ENCODE assay signal across 26 mouse cellular contexts in the genomic region with DNA sequence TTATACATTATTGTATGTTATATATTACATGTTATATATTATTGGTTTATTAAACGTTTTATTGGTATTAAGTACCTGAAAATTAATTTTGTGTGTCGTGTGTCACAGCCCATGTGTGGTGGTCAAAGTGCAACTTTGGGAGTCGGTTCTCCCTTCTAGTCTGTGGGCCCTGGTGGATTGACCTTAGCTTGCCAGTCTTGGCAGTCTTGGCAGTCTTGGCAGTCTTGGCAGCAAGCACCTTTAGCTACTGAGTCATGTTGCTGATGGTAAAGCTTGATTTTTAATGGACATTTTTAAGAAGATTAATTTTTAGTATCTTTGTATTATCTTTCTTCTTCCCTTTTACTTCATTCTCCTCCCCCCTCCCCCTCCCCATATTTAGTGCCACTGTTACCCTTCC.
"Had no signal": no experiment of that assay in that cellular context is flagged by ENCODE, and none has a peak within 500 bp of the region (broad histone marks: within the 10 kb centered on the region; RNA-seq: fewer than 3 reads in every experiment).

No protein-coding gene starts in this region.

- H3K4me3 ChIP-seq: gastrocnemius, adult 2 months; heart, adult 2 months; heart, embryonic 10.5 days; heart, embryonic 12.5 days; heart, embryonic 15.5 days; hindbrain, embryonic 13.5 days; hindbrain, embryonic 15.5 days; layer of hippocampus, adult 2 months; left cerebral cortex, adult 2 months; limb, embryonic 13.5 days; limb, embryonic 15.5 days; liver, embryonic 12.5 days had no signal

- H3K27ac ChIP-seq: gastrocnemius, adult 2 months; heart, adult 2 months; heart, embryonic 10.5 days; heart, embryonic 15.5 days; hindbrain, embryonic 13.5 days; hindbrain, embryonic 15.5 days; hindbrain, postnatal 0 days; layer of hippocampus, adult 2 months; left cerebral cortex, adult 2 months; limb, embryonic 13.5 days; limb, embryonic 15.5 days; liver, embryonic 12.5 days; liver, embryonic 14.5 days had no signal

- ATAC-seq: hindbrain, postnatal 0 days; liver, embryonic 12.5 days had no signal

- H3K36me3 ChIP-seq: liver, embryonic 12.5 days had no signal

- H3K9me3 ChIP-seq: heart, embryonic 10.5 days; heart, embryonic 12.5 days; heart, embryonic 15.5 days; hindbrain, embryonic 13.5 days; hindbrain, embryonic 15.5 days; limb, embryonic 13.5 days; limb, embryonic 15.5 days; liver, embryonic 12.5 days had no signal

- H3K27me3 ChIP-seq: heart, embryonic 12.5 days; heart, embryonic 15.5 days; hindbrain, embryonic 15.5 days; limb, embryonic 13.5 days; limb, embryonic 15.5 days; liver, embryonic 12.5 days had no signal

- DNase-seq: gastrocnemius, adult 2 months; gastrocnemius, postnatal 10 days; gastrocnemius, postnatal 25 days; heart, adult 11 months; heart, adult 2 months; heart, postnatal 14 days; heart, postnatal 36 days; kidney, adult 11 months; kidney, adult 2 months; kidney, adult 9 months; kidney, postnatal 10 days; kidney, postnatal 25 days; kidney, postnatal 4 days; left cerebral cortex, postnatal 4 days had no signal

- H3K9ac ChIP-seq: heart, embryonic 12.5 days; heart, embryonic 15.5 days; hindbrain, embryonic 13.5 days; hindbrain, embryonic 15.5 days; limb, embryonic 13.5 days; limb, embryonic 15.5 days; liver, embryonic 12.5 days; liver, embryonic 14.5 days had no signal

- H3K4me1 ChIP-seq: heart, embryonic 10.5 days; heart, embryonic 12.5 days; heart, embryonic 15.5 days; hindbrain, embryonic 13.5 days; hindbrain, embryonic 15.5 days; limb, embryonic 13.5 days; limb, embryonic 15.5 days; liver, embryonic 12.5 days had no signal

- H3K4me2 ChIP-seq: heart, embryonic 12.5 days; heart, embryonic 15.5 days; hindbrain, embryonic 13.5 days; hindbrain, embryonic 15.5 days; limb, embryonic 13.5 days; limb, embryonic 15.5 days; liver, embryonic 12.5 days had no signal
